Mouse (Mus musculus) spleen, adult 10 weeks (tissue): ENCODE measurements around the gene Ndufab1. TPM values are rescaled to one million over a fixed set of nuclear protein-coding genes. Genes with fewer than 3 reads are reported as not detected.

Experiments used
- polyA plus RNA-seq: library from polyadenylated mRNA; stranded (reverse); fragments of 350-450 nt; fragmentation: Illumina TruSeq; extraction: RNeasy Lipid Tissue Mini Kit (QIAGEN cat#74804); gene quantifications from one replicate; pipeline ENCODE4 v1.2.3, GENCODE M21; 2015; ENCODE audit warnings: low replicate concordance; ENCODE audit not compliant: insufficient read depth

Ndufab1 gene
- polyA plus RNA-seq = 174 TPM

GRCm38 (mm10) chr7:122101747-122102244 lies at the start of gene Ndufab1:
TSS of gene Ndufab1 (minus strand) at chr7:122101886.

GRCm38 (mm10) chr7:122132497-122133337 lies 31.0 kb upstream of the Ndufab1 start, which contains the start of the genes Palb2 and Dctn5:
TSS of gene Palb2 (minus strand) at chr7:122132985.
TSS of gene Dctn5 (plus strand) at chr7:122133041.

GRCm38 (mm10) chr7:122066945-122067516 lies 34.7 kb downstream of the Ndufab1 start, which contains the start of the genes Ubfd1 and Ears2:
TSS of gene Ubfd1 (plus strand) at chr7:122067175.
TSS of gene Ears2 (minus strand) at chr7:122067263.

Other genes with a start within 250 kb of the Ndufab1 start
- gene Scnn1b, start 236.8 kb downstream of the Ndufab1 start, polyA plus RNA-seq = not detected
- 8.5 TPM for gene Cog7, start 120.2 kb downstream of the Ndufab1 start, polyA plus RNA-seq
- 105 TPM for gene Gga2, start 80.7 kb downstream of the Ndufab1 start, polyA plus RNA-seq
- gene Ubfd1, start 34.7 kb downstream of the Ndufab1 start, polyA plus RNA-seq = 43.3 TPM
- 8.6 TPM for gene Ears2, start 34.6 kb downstream of the Ndufab1 start, polyA plus RNA-seq
- 12.9 TPM for gene Palb2, start 31.1 kb upstream of the Ndufab1 start, polyA plus RNA-seq
- 159 TPM for gene Dctn5, start 31.2 kb upstream of the Ndufab1 start, polyA plus RNA-seq
- 6.0 TPM for gene Plk1, start 57.6 kb upstream of the Ndufab1 start, polyA plus RNA-seq
- not detected for gene Ern2, start 84.3 kb upstream of the Ndufab1 start, polyA plus RNA-seq
- 3.3 TPM for gene Chp2, start 117.6 kb upstream of the Ndufab1 start, polyA plus RNA-seq
- gene Prkcb, start 186.9 kb upstream of the Ndufab1 start, polyA plus RNA-seq = 432 TPM